Mouse (Mus musculus) neutrophil, adult 5-6 weeks (primary cell): ENCODE measurements around the gene Camk2d. TPM values are rescaled to one million over a fixed set of nuclear protein-coding genes. Genes with fewer than 3 reads are reported as not detected.

Source experiments
- ATAC-seq: fragments of 151-379, 151-347 bp; 2 replicates; pipeline ENCODE4 v1.8.0; 2017; ENCODE audit warnings: mild to moderate bottlenecking, moderate TSS enrichment; ENCODE audit not compliant: insufficient number of reproducible peaks, poor library complexity, low FRiP score, severe bottlenecking; ENCODE audit errors: extremely low read depth
- total RNA-seq: library from RNA; stranded (forward); fragments of 200-1000 nt; gene quantifications from 2 replicates; pipeline ENCODE4 v1.2.3, GENCODE M21; 2017

Camk2d gene
- total RNA-seq, 1 experiment from 2014 or later: 166 TPM

GRCm38 (mm10) chr3:126771541-126771940 is 175.4 kb downstream of the Camk2d start:
- peak; percentile 92 for ATAC-seq

GRCm38 (mm10) chr3:126776001-126776400 is 179.9 kb downstream of the Camk2d start:
- no peak for ATAC-seq

GRCm38 (mm10) chr3:126777101-126777500 is 181.0 kb downstream of the Camk2d start:
- ATAC-seq: no peak

- no peak for ATAC-seq
Observed at GRCm38 (mm10) chr3:126777879-126778278, 181.8 kb downstream of the Camk2d start.

GRCm38 (mm10) chr3:126780014-126780615 is 184.0 kb downstream of the Camk2d start:
- no peak for ATAC-seq

GRCm38 (mm10) chr3:126793035-126793964 is 197.2 kb downstream of the Camk2d start:
- ATAC-seq: no peak

GRCm38 (mm10) chr3:126795904-126796303 is 199.8 kb downstream of the Camk2d start:
- no peak for ATAC-seq

- no peak for ATAC-seq
Observed at GRCm38 (mm10) chr3:126797025-126797424, 200.9 kb downstream of the Camk2d start.

GRCm38 (mm10) chr3:126797810-126798209 is 201.7 kb downstream of the Camk2d start:
- no peak for ATAC-seq

- ATAC-seq: no peak
Observed at GRCm38 (mm10) chr3:126802988-126803387, 206.9 kb downstream of the Camk2d start.

GRCm38 (mm10) chr3:126804968-126805367 is 208.9 kb downstream of the Camk2d start:
- no peak for ATAC-seq

- no peak for ATAC-seq
Observed at GRCm38 (mm10) chr3:126806145-126806544, 210.0 kb downstream of the Camk2d start.

- no peak for ATAC-seq
Observed at GRCm38 (mm10) chr3:126809915-126810314, 213.8 kb downstream of the Camk2d start.

- peak; percentile 60; the same call in 1 of the 2 replicates for ATAC-seq
Observed at GRCm38 (mm10) chr3:126810372-126811090, 214.4 kb downstream of the Camk2d start.

- no peak for ATAC-seq
Observed at GRCm38 (mm10) chr3:126811646-126812045, 215.5 kb downstream of the Camk2d start.

- peak; percentile 92 for ATAC-seq
Observed at GRCm38 (mm10) chr3:126822374-126822773, 226.3 kb downstream of the Camk2d start.

- no peak for ATAC-seq
Observed at GRCm38 (mm10) chr3:126824930-126825329, 228.8 kb downstream of the Camk2d start.

- ATAC-seq: no peak
Observed at GRCm38 (mm10) chr3:126826172-126826571, 230.1 kb downstream of the Camk2d start.

- no peak for ATAC-seq
Observed at GRCm38 (mm10) chr3:126827900-126828299, 231.8 kb downstream of the Camk2d start.
